Mouse (Mus musculus) bone marrow, adult 2 months (tissue): ENCODE data around the gene Npr2. TPM values are rescaled to one million over a fixed set of nuclear protein-coding genes. Genes with fewer than 3 reads are reported as not detected.
A peak's percentile ranks its signal among the peaks of the same experiment; 100 is the strongest.

Source experiments
- H3K27ac ChIP-seq: fragments of 200-500 bp; 2 replicates; pipeline ENCODE4 v1.5.1; 2012; ENCODE audit warnings: low read depth, mild to moderate bottlenecking, control low read depth, inconsistent platforms, low read length; ENCODE audit not compliant: control insufficient read depth, poor library complexity, insufficient read depth
- H3K4me1 ChIP-seq: fragments of 200-500 bp; 2 replicates; pipeline ENCODE4 v1.6.1; 2011; ENCODE audit warnings: low read length; ENCODE audit not compliant: control insufficient read depth, insufficient read depth
- H3K4me3 ChIP-seq: fragments of 200-500 bp; replicated peaks from 2 replicates; pipeline ENCODE3; 2011; ENCODE audit warnings: mild to moderate bottlenecking, low read depth, low read length, control low read depth; ENCODE audit not compliant: control insufficient read depth
- CTCF ChIP-seq: fragments of 200-500 bp; IDR thresholded peaks from 2 replicates; pipeline ENCODE4 v1.5.1; 2011; ENCODE audit warnings: low read length, control low read depth; ENCODE audit not compliant: control insufficient read depth, insufficient read depth
- POLR2A ChIP-seq: fragments of 200-500 bp; IDR thresholded peaks from 2 replicates; pipeline ENCODE4 v1.6.1; 2011; ENCODE audit warnings: low read depth, mild to moderate bottlenecking, control low read depth, low read length, borderline replicate concordance; ENCODE audit not compliant: control insufficient read depth
- WGBS: fragments of 180-500 bp; shearing (Covaris S2); methylation state at CpG from one replicate; pipeline ENCODE4 v1.1.7; 2018; 5-methylcytosine and 5-hydroxymethylcytosine counted together
- polyA plus RNA-seq: library from polyadenylated mRNA; stranded (reverse); fragments of >200 nt; gene quantifications from 2 replicates; pipeline ENCODE4 v1.2.4, GENCODE M21; 2011; ENCODE audit warnings: low replicate concordance; ENCODE audit not compliant: missing spikeins, insufficient read depth, insufficient read length

Npr2 gene
- polyA plus RNA-seq, 1 experiment = 3.7 TPM

GRCm38 (mm10) chr4:43612534-43612933 lies 19.2 kb upstream of the Npr2 start:
- TF ChIP-seq POLR2A (no peak), CTCF (no peak)
- H3K4me1 ChIP-seq = no peaks in the 10 kb centered on the region; the same call in 1 of the 2 replicates
- peak overlapping the region; percentile 77 for H3K27ac ChIP-seq
- WGBS = 20% methylated on average over 10 of the region's 10 CpGs
- peak overlapping the region; percentile 37 for H3K4me3 ChIP-seq

GRCm38 (mm10) chr4:43613060-43613730 lies 18.5 kb upstream of the Npr2 start:
- H3K27ac ChIP-seq = 0 out of 2 replicates have a peak overlapping the region, but pooled peaks have one; percentile 14
- H3K4me3 ChIP-seq = no peak overlapping the region
- no peaks in the 10 kb centered on the region; the same call in 1 of the 2 replicates for H3K4me1 ChIP-seq
- 27% methylated on average over 3 of the region's 3 CpGs for WGBS
- no peak for TF ChIP-seq CTCF
- TF ChIP-seq POLR2A = no peak

- no peak overlapping the region for H3K27ac ChIP-seq
- H3K4me1 ChIP-seq = no peaks in the 10 kb centered on the region
- TF ChIP-seq CTCF (no peak), POLR2A (no peak)
- WGBS = 81% methylated on average over 4 of the region's 4 CpGs
- H3K4me3 ChIP-seq = no peak overlapping the region
Measured at GRCm38 (mm10) chr4:43620146-43620778, 11.5 kb upstream of the Npr2 start.

GRCm38 (mm10) chr4:43629106-43629817 lies 2.5 kb upstream of the Npr2 start:
- Histone ChIP-seq H3K4me3 (no peak overlapping the region), H3K4me1 (no peaks in the 10 kb centered on the region), H3K27ac (no peak overlapping the region)
- TF ChIP-seq POLR2A = no peak
- TF ChIP-seq CTCF = no peak
- WGBS = 62% methylated on average over 20 of the region's 20 CpGs

DNA sequence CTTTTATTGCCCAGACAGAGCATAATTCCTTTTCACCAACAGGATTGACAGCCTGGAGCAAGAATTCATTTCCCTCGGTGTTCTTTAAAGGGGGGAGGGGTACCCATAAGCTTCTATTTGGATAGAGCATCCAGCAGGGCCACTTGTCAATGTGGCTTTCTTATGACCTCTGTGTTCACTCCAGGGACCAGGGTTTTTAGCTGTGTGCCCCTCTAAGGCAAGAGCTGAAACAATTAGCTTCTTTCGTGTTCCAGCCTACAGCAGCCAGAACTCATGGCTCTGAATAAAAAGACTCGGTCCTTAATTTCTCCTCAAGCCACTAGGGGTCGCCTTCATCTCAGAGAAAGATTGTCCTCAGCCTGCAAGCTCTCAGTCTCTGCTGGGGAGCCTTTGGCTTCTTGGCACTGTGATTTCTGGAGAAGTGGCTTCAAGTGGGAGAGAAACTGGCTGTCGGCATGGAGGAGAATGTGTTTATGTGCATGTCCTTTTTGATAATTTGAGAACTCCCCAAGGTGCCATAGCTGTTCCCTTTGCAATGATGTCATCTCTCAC lies 1.6 kb upstream of the Npr2 start:
- TF ChIP-seq CTCF (peak; percentile 51), POLR2A (no peak)
- Histone ChIP-seq H3K4me1 (no peaks in the 10 kb centered on the region), H3K4me3 (no peak overlapping the region), H3K27ac (no peak overlapping the region)
- 9% methylated on average over 5 of the region's 5 CpGs for WGBS

DNA sequence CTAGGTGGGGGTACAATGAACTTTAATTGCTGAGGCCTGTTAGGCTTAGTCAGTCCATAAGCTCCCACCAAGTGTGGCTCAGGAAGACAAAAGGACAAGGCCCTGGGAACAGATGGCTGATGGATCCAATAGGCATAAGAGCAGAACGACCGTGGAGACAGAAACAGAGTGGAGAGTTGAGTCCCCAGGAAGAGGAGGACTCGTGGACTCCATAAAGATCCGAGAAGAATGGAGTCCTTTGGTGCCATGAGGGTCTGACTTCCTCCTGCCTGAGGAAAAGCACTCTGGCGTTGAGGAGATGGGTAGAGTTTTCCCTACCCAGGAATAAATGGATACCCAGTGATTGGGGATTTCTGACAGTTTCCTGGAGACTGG lies 1.1 kb upstream of the Npr2 start:
- H3K27ac ChIP-seq = no peak overlapping the region
- TF ChIP-seq CTCF = no peak
- no peak for TF ChIP-seq POLR2A
- no peak overlapping the region for H3K4me3 ChIP-seq
- no peaks in the 10 kb centered on the region for H3K4me1 ChIP-seq
- 44% methylated on average over 5 of the region's 5 CpGs for whole genome bisulfite sequencing

- no peaks in the 10 kb centered on the region for H3K4me1 ChIP-seq
- 79% methylated on average over 42 of the region's 42 CpGs for WGBS
- TF ChIP-seq CTCF = no peak
- TF ChIP-seq POLR2A = no peak
- no peak overlapping the region for H3K4me3 ChIP-seq
- H3K27ac ChIP-seq = no peak overlapping the region
Measured at GRCm38 (mm10) chr4:43631956-43632920, 503 bp downstream of the Npr2 start.

DNA sequence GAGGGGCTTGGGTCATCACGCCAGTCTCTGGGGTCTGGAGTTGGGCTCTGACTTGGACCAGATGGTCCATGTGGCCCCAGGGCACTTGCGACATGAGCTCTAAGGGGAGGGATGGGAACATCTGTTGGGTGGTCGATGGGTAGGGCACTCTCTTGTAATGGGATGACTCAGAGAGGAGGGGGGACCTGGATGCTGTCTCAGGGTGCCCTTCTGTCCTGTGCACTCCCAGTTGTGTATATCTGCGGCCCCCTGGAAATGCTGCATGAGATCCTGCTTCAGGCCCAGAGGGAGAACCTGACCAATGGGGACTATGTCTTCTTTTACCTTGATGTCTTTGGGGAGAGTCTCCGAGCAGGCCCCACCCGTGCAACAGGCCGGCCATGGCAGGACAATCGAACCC lies 1.6 kb downstream of the Npr2 start:
- Histone ChIP-seq H3K4me1 (no peaks in the 10 kb centered on the region), H3K27ac (no peak overlapping the region), H3K4me3 (no peak overlapping the region)
- no peak for TF ChIP-seq POLR2A
- no peak for TF ChIP-seq CTCF
- WGBS = 79% methylated on average over 8 of the region's 8 CpGs
